Mouse (Mus musculus) lung, postnatal 0 days (tissue): Measurements from ENCODE around the gene Dusp13.

Experiments used
- CTCF ChIP-seq: IDR thresholded peaks from 2 replicates; pipeline ENCODE4 v1.5.1; 2016; ENCODE audit warnings: antibody characterized with exemption, mild to moderate bottlenecking
- EP300 ChIP-seq: IDR thresholded peaks from 2 replicates; pipeline ENCODE4 v1.6.1; 2016; ENCODE audit warnings: antibody characterized with exemption, mild to moderate bottlenecking, control low read depth

DNA sequence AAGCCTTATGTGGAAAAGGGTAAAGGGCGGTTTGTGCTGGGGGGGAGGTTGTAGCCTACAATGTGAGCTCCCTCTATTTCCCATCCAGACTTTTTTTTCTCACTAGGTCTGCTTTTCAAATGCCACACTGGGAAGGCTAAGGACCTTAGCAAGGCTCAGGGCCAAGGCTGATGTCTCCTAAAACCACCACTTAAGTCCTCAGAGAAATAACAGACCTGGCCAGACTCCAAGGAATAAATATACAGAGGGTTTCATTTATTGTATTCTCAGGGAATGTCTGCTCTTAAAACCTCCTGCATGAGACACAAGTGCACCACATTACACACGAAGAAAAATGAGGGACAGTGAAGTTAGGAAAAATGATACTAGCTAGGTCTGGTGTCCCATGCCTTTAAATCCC is 39.8 kb downstream of the Dusp13 start:
- no peak for TF ChIP-seq CTCF
- TF ChIP-seq EP300: no peak
